Mouse (Mus musculus) adipocyte (in vitro differentiated cells): ENCODE results near the gene Tgfb1i1.

ENCODE experiments used
- DNase-seq: peaks from one replicate; pipeline ENCODE4 v3.0.0-alpha.2; 2016; ENCODE audit warnings: low spot score

Gene Tgfb1i1

GRCm38 (mm10) chr7:128288923-128289544, 42.4 kb downstream of the Tgfb1i1 start:
- DNase-seq = peak; percentile 21

DNA sequence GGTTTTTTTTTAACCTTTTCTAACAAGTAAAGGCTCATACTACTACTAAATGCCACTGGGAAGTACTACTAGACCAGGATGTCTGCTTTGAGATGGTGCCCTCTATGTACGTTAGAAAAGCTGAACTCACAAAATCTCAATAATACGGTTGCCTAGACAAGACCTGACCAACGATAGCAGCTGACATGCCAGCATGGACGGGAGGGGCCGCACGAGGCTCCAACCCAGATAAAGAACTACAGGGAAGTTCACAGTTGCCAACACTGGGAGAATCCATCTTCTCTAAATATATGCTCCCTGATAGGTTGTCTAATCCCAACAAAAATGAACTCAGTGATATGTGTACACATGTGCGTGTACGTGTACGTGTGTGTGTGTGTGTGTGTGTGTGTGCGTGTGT, 48.2 kb downstream of the Tgfb1i1 start:
- DNase-seq = no peak

DNA sequence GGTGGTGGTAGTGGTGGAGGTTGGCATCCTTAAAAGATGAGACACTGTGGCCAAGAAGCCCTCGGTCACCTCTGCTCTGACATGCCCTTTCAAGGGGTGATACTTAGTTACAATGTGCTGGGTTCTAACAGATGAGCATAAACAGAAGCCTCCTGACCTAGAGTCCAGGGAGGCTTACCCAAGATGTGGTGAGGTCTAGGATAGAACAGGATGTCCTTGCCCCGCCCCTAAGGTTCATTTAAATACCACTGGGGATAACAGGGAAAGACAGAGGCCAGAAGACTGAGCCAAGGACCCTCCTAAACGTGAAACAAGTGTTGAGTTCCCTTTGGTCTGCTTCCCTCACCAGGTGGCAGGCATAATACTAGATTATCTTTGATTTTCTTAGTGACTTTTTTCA, 49.9 kb downstream of the Tgfb1i1 start:
- DNase-seq = no peak

- DNase-seq = no peak
These were observed 50.6 kb downstream of the Tgfb1i1 start for GRCm38 (mm10) chr7:128297291-128297616.

DNA sequence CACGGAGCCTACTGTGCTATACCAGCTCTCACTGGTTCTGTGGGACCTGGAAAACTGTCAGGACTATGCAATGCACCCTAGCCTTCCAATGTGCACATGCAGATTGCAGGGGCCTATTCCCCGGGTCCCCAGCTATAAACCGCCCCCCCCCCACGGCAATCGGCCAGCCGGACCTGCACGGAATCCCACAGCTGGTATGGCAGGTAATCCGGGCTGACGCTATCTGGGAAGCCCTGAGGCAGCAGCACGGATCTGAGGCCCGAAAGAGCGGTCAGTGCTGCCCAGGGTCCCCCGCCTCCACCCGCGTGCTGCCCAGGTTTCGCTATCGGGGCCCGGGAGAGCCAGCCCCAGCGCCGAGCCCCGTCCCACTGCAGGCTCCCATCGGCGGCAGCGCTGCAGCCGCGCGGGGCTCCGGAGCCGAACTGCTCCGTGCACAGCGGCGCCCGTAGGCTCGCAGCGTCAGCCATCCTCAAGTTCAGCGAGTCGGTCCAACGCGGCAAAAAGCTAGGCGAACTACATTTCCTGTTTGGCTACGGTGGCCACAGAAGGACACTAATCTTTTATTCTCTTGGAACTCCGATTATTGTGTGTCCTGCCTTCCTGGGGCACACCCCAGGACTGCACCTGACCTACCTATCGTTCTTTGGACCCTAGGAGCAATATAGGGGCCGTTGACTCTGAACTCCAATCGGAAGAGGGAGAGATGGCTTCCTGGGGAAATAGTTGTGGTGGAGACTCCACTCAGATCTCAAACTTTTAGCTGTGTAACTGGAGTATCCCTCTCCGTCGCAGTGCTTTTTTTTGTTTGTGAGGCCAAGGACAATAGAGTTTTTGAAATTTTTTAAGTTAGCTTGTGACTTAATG, 51.2 kb downstream of the Tgfb1i1 start, which contains the start of gene BC017158:
TSS of gene BC017158 (minus strand) at position 554 of the 864 bp plus-strand sequence.
- peak; percentile 67 for DNase-seq

DNA sequence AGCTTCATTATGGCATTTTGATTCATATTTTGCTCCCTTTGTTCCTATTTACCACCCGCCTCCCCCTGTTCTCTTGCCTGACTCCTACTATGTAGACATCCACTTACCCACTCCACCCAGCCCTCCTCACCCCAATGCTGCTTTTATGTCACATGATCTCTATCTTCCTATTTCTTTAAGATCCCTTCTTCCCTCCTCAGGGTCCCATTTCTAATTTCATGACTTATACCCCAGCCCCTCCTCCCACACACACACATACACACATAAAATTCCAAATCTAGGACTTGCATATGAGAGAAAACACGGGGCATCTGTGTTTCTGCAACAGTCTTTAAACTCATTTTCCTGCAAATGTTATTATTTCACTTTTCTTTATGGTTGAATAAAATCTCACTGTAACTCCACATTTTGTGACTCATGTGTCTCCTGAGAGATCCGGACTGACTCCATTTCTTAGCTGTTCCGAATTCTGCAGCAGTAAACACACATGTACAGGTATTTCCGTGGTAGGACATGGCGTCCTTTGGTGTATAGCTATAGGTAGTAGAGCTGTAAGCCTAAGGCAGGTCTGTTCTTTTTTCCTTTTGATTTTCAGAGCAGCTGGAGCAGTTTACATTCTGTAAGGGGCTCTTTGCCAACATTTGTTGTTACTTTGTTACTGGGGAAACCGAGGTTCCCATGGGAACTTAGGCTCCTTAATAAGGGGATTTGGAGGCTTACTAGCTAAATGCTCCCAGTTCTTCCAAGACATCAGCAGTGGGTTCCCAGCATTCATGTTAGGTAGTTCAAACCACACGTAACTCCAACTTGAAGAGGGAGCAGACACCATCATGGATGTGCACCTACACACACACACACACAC, 52.1 kb downstream of the Tgfb1i1 start:
- no peak for DNase-seq

GRCm38 (mm10) chr7:128300952-128301351, 54.3 kb downstream of the Tgfb1i1 start:
- DNase-seq = no peak

GRCm38 (mm10) chr7:128302151-128302550, 55.5 kb downstream of the Tgfb1i1 start:
- DNase-seq = no peak

GRCm38 (mm10) chr7:128304198-128304597, 57.6 kb downstream of the Tgfb1i1 start:
- no peak for DNase-seq

GRCm38 (mm10) chr7:128304907-128305306, 58.3 kb downstream of the Tgfb1i1 start:
- peak; percentile 75 for DNase-seq
